In the genomic region with DNA sequence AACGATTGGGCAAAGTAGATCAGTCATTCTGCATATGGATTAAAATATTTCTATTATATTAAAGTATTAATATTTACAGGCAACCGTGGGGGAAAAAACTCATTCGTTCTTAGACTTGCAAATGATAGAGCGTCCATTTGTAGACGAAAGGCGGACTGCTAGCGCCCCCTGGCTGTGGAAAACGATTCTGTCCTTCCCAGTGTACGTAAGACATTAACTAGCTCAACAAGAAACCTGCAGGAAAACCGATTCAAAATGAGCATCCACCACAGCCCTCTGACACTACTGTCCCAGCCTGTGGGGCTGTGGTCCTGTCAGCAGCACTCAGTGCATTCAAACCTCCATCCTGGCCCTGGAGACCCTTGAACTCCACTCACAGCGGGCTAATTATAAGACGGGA, we compare ENCODE assay signal across 9 mouse cellular contexts. TPM values are rescaled to one million over a fixed set of nuclear protein-coding genes. Genes with fewer than 3 reads are reported as not detected.
A peak's percentile ranks its signal among the peaks of the same experiment; 100 is the strongest.
DNase-seq lines count a peak whose midpoint lies in the region; ATAC-seq and TF ChIP-seq lines count a peak whose summit lies in the region.
"Had no signal": no experiment of that assay in that cellular context is flagged by ENCODE, and none has a peak within 500 bp of the region (broad histone marks: within the 10 kb centered on the region; RNA-seq: fewer than 3 reads in every experiment).

No protein-coding gene starts in this region.

- H3K9me3 ChIP-seq in lung, postnatal 0 days (ENCODE audit: low read length): no peaks in the 10 kb centered on the region

- no peak overlapping the region for H3K9ac ChIP-seq in lung, postnatal 0 days (replicated peaks; ENCODE audit: low read depth)
- H3K9ac ChIP-seq: embryonic facial prominence, embryonic 13.5 days had no signal

- no peak overlapping the region for H3K27ac ChIP-seq in lung, postnatal 0 days (ENCODE audit: low read length)
- H3K27ac ChIP-seq: embryonic facial prominence, embryonic 13.5 days had no signal

- TF ChIP-seq CTCF in lung, postnatal 0 days (IDR thresholded peaks at IDR 0.05): peak; percentile 91

- WGBS in large intestine, adult 2 months: 18% methylated on average over 12 of the region's 12 CpGs
- WGBS in lung, postnatal 0 days: 14% methylated on average over 12 of the region's 12 CpGs

- H3K27me3 ChIP-seq in lung, postnatal 0 days (replicated peaks; ENCODE audit: insufficient read depth, low read length): no peaks in the 10 kb centered on the region

- H3K36me3 ChIP-seq in lung, postnatal 0 days (ENCODE audit: insufficient read depth, low read length): no peaks in the 10 kb centered on the region
- H3K36me3 ChIP-seq: embryonic facial prominence, embryonic 13.5 days had no signal

- H3K4me1 ChIP-seq in lung, postnatal 0 days (ENCODE audit: insufficient read depth, low read depth, low read length): no peaks in the 10 kb centered on the region

- peak; percentile 75 for DNase-seq in 416B (ENCODE audit: low read depth)
- peak; percentile 42 for DNase-seq in adrenal gland, adult 8-10 months
- DNase-seq in embryo, embryonic 11.5 days (ENCODE audit: low read depth, low spot score): peak; percentile 78
- peak; percentile 75 for DNase-seq in heart, adult 8-10 months (ENCODE audit: low spot score)
- DNase-seq in large intestine, adult 2 months (ENCODE audit: low read depth, low spot score): peak; percentile 16
- peak; percentile 83 for DNase-seq in lung, postnatal 0 days (ENCODE audit: low spot score)
- peak; percentile 96 for DNase-seq in retina, embryonic 14.5 days (ENCODE audit: low spot score)
- DNase-seq in thymus, postnatal 25 days: peak; percentile 84

- H3K4me3 ChIP-seq in lung, postnatal 0 days (ENCODE audit: low read depth, low read length): no peak overlapping the region
- H3K4me3 ChIP-seq: embryonic facial prominence, embryonic 13.5 days had no signal

- TF ChIP-seq EP300 in lung, postnatal 0 days (IDR thresholded peaks at IDR 0.05): no peak

- no peak overlapping the region for H3K4me2 ChIP-seq in lung, postnatal 0 days (replicated peaks; ENCODE audit: low read depth, low read length)

- peak; percentile 56 for ATAC-seq in lung, postnatal 0 days

RNA-seq across cellular contexts. Expression of a gene that starts 13.7 kb away (rescaled TPM):
- 1 to 10 TPM; 1.1 to 5.7 (median 3.3) TPM for total RNA-seq in adrenal gland, adult 8-10 months (2022)
- total RNA-seq in heart, adult 8-10 months (2022): 1 to 10 TPM; 4.8 to 5.4 (median 5.2) TPM
- polyA plus RNA-seq in large intestine, adult 2 months (2012; rRNA removed): 1.1 and 1.7 TPM in 2 replicates
- polyA plus RNA-seq in lung, postnatal 0 days (2015; fragmentation: Nextera tagmentation; extraction: Ambion mirVana): 5.6 and 6.2 TPM in 2 replicates

RNA-seq across cellular contexts. Expression of a gene that starts 42.4 kb away (rescaled TPM):
- total RNA-seq in adrenal gland, adult 8-10 months (2022): not detected
- not detected for total RNA-seq in heart, adult 8-10 months (2022)
- polyA plus RNA-seq in large intestine, adult 2 months (2012; rRNA removed): not detected in 2 replicates
- polyA plus RNA-seq in lung, postnatal 0 days (2015; fragmentation: Nextera tagmentation; extraction: Ambion mirVana): not detected in 2 replicates
- polyA plus RNA-seq: embryonic facial prominence, embryonic 13.5 days had no signal

Comparison
In these comparisons a context has a peak if more than half of its experiments do, and no peak if none do; other contexts are left out.
1. DNase-seq: peak in every context shown above with its lines; median percentile 96 in retina, embryonic 14.5 days; 84 in thymus, postnatal 25 days; 83 in lung, postnatal 0 days; 78 in embryo, embryonic 11.5 days; 75 in 416B; 75 in heart, adult 8-10 months; 42 in adrenal gland, adult 8-10 months; 16 in large intestine, adult 2 months.